In genomic region chr11:65268310-65268709, GRCm38 (mm10) we compare ENCODE assay signal across 7 mouse cellular contexts. TPM values are rescaled to one million over a fixed set of nuclear protein-coding genes. Genes with fewer than 3 reads are reported as not detected.
A peak's percentile ranks its signal among the peaks of the same experiment; 100 is the strongest.
DNase-seq lines count a peak whose midpoint lies in the region; ATAC-seq and TF ChIP-seq lines count a peak whose summit lies in the region.

No protein-coding gene starts in this region.

- no peak overlapping the region for H3K27ac ChIP-seq in left cerebral cortex, adult 2 months
- H3K27ac ChIP-seq in heart, embryonic 16.5 days (ENCODE audit: low read length) = peak overlapping the region; percentile 97

- H3K27me3 ChIP-seq in heart, embryonic 16.5 days (ENCODE audit: control insufficient read depth, insufficient read depth, low read length) = peaks cover 6% of the 10 kb centered on the region

- H3K9me3 ChIP-seq in heart, embryonic 16.5 days (replicated peaks; ENCODE audit: control insufficient read depth, low read length) = no peaks in the 10 kb centered on the region

- peak; percentile 64 for TF ChIP-seq CTCF in left cerebral cortex, adult 2 months (IDR thresholded peaks at IDR 0.05)

- H3K4me2 ChIP-seq in heart, embryonic 16.5 days (ENCODE audit: low read depth, low read length) = peak overlapping the region; percentile 75

- H3K36me3 ChIP-seq in heart, embryonic 16.5 days (ENCODE audit: control insufficient read depth, insufficient read depth) = no peaks in the 10 kb centered on the region

- WGBS in heart, embryonic 16.5 days = 17% methylated on average over 4 of the region's 4 CpGs

- H3K4me1 ChIP-seq in heart, embryonic 16.5 days (ENCODE audit: control insufficient read depth, insufficient read depth, low read length) = peaks cover 17% of the 10 kb centered on the region

- no peak overlapping the region for H3K4me3 ChIP-seq in left cerebral cortex, adult 2 months
- H3K4me3 ChIP-seq in heart, embryonic 16.5 days (ENCODE audit: low read length) = peak overlapping the region; percentile 66

- intact Hi-C loops in left cerebral cortex, adult 2 months (cut with DNase I) = loop anchor here (1.0 to 5.0 kb wide), 4 partner anchors 71 to 410 kb away; no protein-coding TSS in a partner anchor

- no peak; the same call in 1 of the 2 replicates for ATAC-seq in heart, embryonic 16.5 days (replicated peaks; ENCODE audit: extremely low read depth, insufficient read depth, low FRiP score)

- no peak for DNase-seq in left cerebral cortex, adult 2 months (ENCODE audit: extremely low spot score in 1 of 2, low spot score in 2 of 2)
- DNase-seq in left cerebral cortex, adult 8-10 months (ENCODE audit: low spot score in 2 of 2) = no peak
- DNase-seq in cerebellum, adult 9-11 months = peak; percentile 14
- peak; percentile 37 for DNase-seq in retina, embryonic 14.5 days (ENCODE audit: low spot score)
- no peak for DNase-seq in natural killer cell, adult 2 months (ENCODE audit: low spot score in 2 of 2)
- DNase-seq in spleen, adult 12 weeks (ENCODE audit: low spot score) = no peak

- H3K9ac ChIP-seq in heart, embryonic 16.5 days (ENCODE audit: low read length) = peak overlapping the region; percentile 91

RNA-seq across cellular contexts. Expression of gene Myocd, which starts 1.5 kb away (rescaled TPM):
- total RNA-seq in left cerebral cortex, adult 2 months (2021) = under 1 TPM; 0.26 to 0.36 TPM
- total RNA-seq in left cerebral cortex, adult 8-10 months (2022) = under 1 TPM; 0.41 to 0.74 (median 0.57) TPM
- polyA plus RNA-seq in heart, embryonic 16.5 days (2015; fragmentation: Nextera tagmentation; extraction: Ambion mirVana) = 52.5 and 60.5 TPM in 2 replicates

Comparison
In these comparisons a context has a peak if more than half of its experiments do, and no peak if none do; other contexts are left out.
1. DNase-seq: peak in cerebellum, adult 9-11 months (single experiment) and retina, embryonic 14.5 days (single experiment); none in left cerebral cortex, adult 2 months (0 of 2), left cerebral cortex, adult 8-10 months (0 of 2), natural killer cell, adult 2 months (0 of 2) and spleen, adult 12 weeks (single experiment).